Mouse (Mus musculus): ENCODE measurements around the gene Dlst. TPM values are rescaled to one million over a fixed set of nuclear protein-coding genes. Genes with fewer than 3 reads are reported as not detected.

The Dlst gene
- total and polyA plus RNA-seq, 3 experiments: 163 to 376 (median 230) TPM

GRCm38 (mm10) chr12:85158801-85159200 is 48.2 kb downstream of the Dlst start:
- Histone ChIP-seq H3K9ac (ENCODE audit: control insufficient read depth, low read depth, low read length, poor library complexity, severe bottlenecking) (no peak overlapping the region), H3K4me3 (ENCODE audit: control insufficient read depth in 1 of 2, insufficient read depth in 1 of 2, low read depth in 2 of 2, low read length in 2 of 2) (no peak overlapping the region), H3K27ac (ENCODE audit: control insufficient read depth, low read depth, low read length) (no peak overlapping the region), H3K36me3 (ENCODE audit: control insufficient read depth in 1 of 2, insufficient read depth in 2 of 2, low read length in 2 of 2) (no peaks in the 10 kb centered on the region), H3K79me2 (ENCODE audit: control insufficient read depth, insufficient read depth, low read length, poor library complexity) (no peaks in the 10 kb centered on the region), H3K9me3 (replicated peaks; ENCODE audit: insufficient read depth, low read length) (no peaks in the 10 kb centered on the region), H3K27me3 (ENCODE audit: control insufficient read depth in 1 of 2, insufficient read depth in 2 of 2, low read length in 2 of 2) (peaks cover 3% of the 10 kb centered on the region in 2 experiments), H3K4me1 (ENCODE audit: control insufficient read depth in 1 of 2, insufficient read depth in 2 of 2, low read length in 2 of 2) (no peaks in the 10 kb centered on the region)
- DNase-seq (ENCODE audit: low read depth, low spot score): no peak
- TF ChIP-seq JUND (IDR thresholded peaks at IDR 0.05; ENCODE audit: low read depth, low read length) (no peak), ZNF384 (IDR thresholded peaks at IDR 0.05; ENCODE audit: low read depth, low read length) (no peak), EP300 (IDR thresholded peaks at IDR 0.05; ENCODE audit: low read depth in 1 of 2, low read length in 2 of 2) (no peak), MXI1 (IDR thresholded peaks at IDR 0.05; ENCODE audit: low read depth, low read length) (no peak), POLR2A (IDR thresholded peaks at IDR 0.05; ENCODE audit: control insufficient read depth in 1 of 2, insufficient read depth in 1 of 2, low read depth in 1 of 2, low read length in 2 of 2, poor library complexity in 1 of 2) (no peak), TBP (IDR thresholded peaks at IDR 0.05; ENCODE audit: low read depth, low read length) (no peak), CHD2 (IDR thresholded peaks at IDR 0.05; ENCODE audit: low read length) (no peak), GATA1 (IDR thresholded peaks at IDR 0.05; ENCODE audit: low read depth, low read length) (no peak), UBTF (IDR thresholded peaks at IDR 0.05; ENCODE audit: borderline replicate concordance, insufficient read depth, low read depth, low read length) (no peak), MAZ (IDR thresholded peaks at IDR 0.05; ENCODE audit: low read depth, low read length) (no peak), CHD1 (IDR thresholded peaks at IDR 0.05; ENCODE audit: low read depth, low read length) (no peak)

- H3K9ac ChIP-seq (ENCODE audit: control insufficient read depth, low read depth, low read length, poor library complexity, severe bottlenecking): no peak overlapping the region
- no peaks in the 10 kb centered on the region for H3K9me3 ChIP-seq (replicated peaks; ENCODE audit: insufficient read depth, low read length)
- no peaks in the 10 kb centered on the region for H3K36me3 ChIP-seq (ENCODE audit: control insufficient read depth in 1 of 2, insufficient read depth in 2 of 2, low read length in 2 of 2)
- DNase-seq (ENCODE audit: low read depth, low spot score): no peak
- TF ChIP-seq CHD1 (IDR thresholded peaks at IDR 0.05; ENCODE audit: low read depth, low read length) (no peak), MYC (IDR thresholded peaks at IDR 0.05; ENCODE audit: low read depth, low read length) (no peak), HCFC1 (IDR thresholded peaks at IDR 0.05; ENCODE audit: low read depth, low read length) (no peak), CTCF (IDR thresholded peaks at IDR 0.05 in 2 of 3, conservative IDR thresholded peaks at IDR 0.05 in 1 of 3; ENCODE audit: control insufficient read depth in 1 of 3, insufficient read depth in 1 of 3, low read depth in 2 of 3, low read length in 3 of 3, poor library complexity in 1 of 3, severe bottlenecking in 1 of 3) (no peak), GATA1 (IDR thresholded peaks at IDR 0.05; ENCODE audit: low read depth, low read length) (no peak), ZMIZ1 (IDR thresholded peaks at IDR 0.05; ENCODE audit: low read depth, low read length) (no peak), MAX (IDR thresholded peaks at IDR 0.05; ENCODE audit: low read length) (no peak), USF2 (IDR thresholded peaks at IDR 0.05; ENCODE audit: borderline replicate concordance in 1 of 2, insufficient read depth in 1 of 2, low read depth in 1 of 2, low read length in 2 of 2) (no peak), NRF1 (IDR thresholded peaks at IDR 0.05; ENCODE audit: insufficient read depth, low read depth, low read length, poor library complexity, severe bottlenecking) (no peak), MAFK (IDR thresholded peaks at IDR 0.05; ENCODE audit: borderline replicate concordance, low read depth, low read length) (no peak), KAT2A (conservative IDR thresholded peaks at IDR 0.05; ENCODE audit: low read depth, low read length) (no peak), SIN3A (IDR thresholded peaks at IDR 0.05; ENCODE audit: low read length) (no peak), E2F4 (IDR thresholded peaks at IDR 0.05; ENCODE audit: borderline replicate concordance, low read depth, low read length) (no peak), ETS1 (IDR thresholded peaks at IDR 0.05; ENCODE audit: low read depth, low read length) (no peak), JUND (IDR thresholded peaks at IDR 0.05; ENCODE audit: low read depth, low read length) (no peak), TAL1 (IDR thresholded peaks at IDR 0.05; ENCODE audit: low read length) (no peak), POLR2AphosphoS2 (IDR thresholded peaks at IDR 0.05; ENCODE audit: low read length) (no peak), ZC3H11A (IDR thresholded peaks at IDR 0.05; ENCODE audit: low read depth, low read length) (no peak), RCOR1 (IDR thresholded peaks at IDR 0.05; ENCODE audit: low read depth, low read length) (no peak)
- H3K79me2 ChIP-seq (ENCODE audit: control insufficient read depth, insufficient read depth, low read length, poor library complexity): no peaks in the 10 kb centered on the region
- H3K4me3 ChIP-seq (ENCODE audit: control insufficient read depth in 1 of 2, insufficient read depth in 1 of 2, low read depth in 2 of 2, low read length in 2 of 2): no peak overlapping the region
- no peaks in the 10 kb centered on the region for H3K4me1 ChIP-seq (ENCODE audit: control insufficient read depth in 1 of 2, insufficient read depth in 2 of 2, low read length in 2 of 2)
- H3K27ac ChIP-seq (ENCODE audit: control insufficient read depth, low read depth, low read length): no peak overlapping the region
- peaks cover 3% of the 10 kb centered on the region in 2 experiments for H3K27me3 ChIP-seq (ENCODE audit: control insufficient read depth in 1 of 2, insufficient read depth in 2 of 2, low read length in 2 of 2)
Observed at GRCm38 (mm10) chr12:85159592-85159991, 49.0 kb downstream of the Dlst start.
